Mouse (Mus musculus): ENCODE measurements around the gene Ryr2. TPM values are rescaled to one million over a fixed set of nuclear protein-coding genes. Genes with fewer than 3 reads are reported as not detected.

The Ryr2 gene
- polyA plus RNA-seq, 1 experiment, result 0.41 TPM

GRCm38 (mm10) chr13:11681802-11682201 is 424.9 kb downstream of the Ryr2 start:
- no peak overlapping the region for H3K27ac ChIP-seq (ENCODE audit: control insufficient read depth, insufficient read depth, low read depth, low read length)
- TF ChIP-seq POLR2A (IDR thresholded peaks at IDR 0.05; ENCODE audit: control insufficient read depth, low read depth, low read length) (no peak), CTCF (IDR thresholded peaks at IDR 0.05; ENCODE audit: control insufficient read depth, insufficient read depth, insufficient replicate concordance, low read depth, low read length) (no peak)
- H3K27me3 ChIP-seq (ENCODE audit: control insufficient read depth, insufficient read depth, low read length), result no peaks in the 10 kb centered on the region
- H3K4me1 ChIP-seq (ENCODE audit: control insufficient read depth, insufficient read depth, low read length), result peaks cover 4% of the 10 kb centered on the region
- H3K36me3 ChIP-seq (ENCODE audit: control insufficient read depth, insufficient read depth, low read length), result no peaks in the 10 kb centered on the region
- no peak overlapping the region for H3K4me3 ChIP-seq (ENCODE audit: control insufficient read depth, low read depth, low read length)

GRCm38 (mm10) chr13:11662815-11663214 is 443.9 kb downstream of the Ryr2 start:
- no peak for TF ChIP-seq POLR2A (IDR thresholded peaks at IDR 0.05; ENCODE audit: control insufficient read depth, low read depth, low read length)
- TF ChIP-seq CTCF (IDR thresholded peaks at IDR 0.05; ENCODE audit: control insufficient read depth, insufficient read depth, insufficient replicate concordance, low read depth, low read length), result no peak
- H3K4me3 ChIP-seq (ENCODE audit: control insufficient read depth, low read depth, low read length), result no peak overlapping the region
- no peak overlapping the region for H3K27ac ChIP-seq (ENCODE audit: control insufficient read depth, insufficient read depth, low read depth, low read length)
- H3K36me3 ChIP-seq (ENCODE audit: control insufficient read depth, insufficient read depth, low read length), result no peaks in the 10 kb centered on the region
- H3K4me1 ChIP-seq (ENCODE audit: control insufficient read depth, insufficient read depth, low read length), result no peaks in the 10 kb centered on the region
- no peaks in the 10 kb centered on the region for H3K27me3 ChIP-seq (ENCODE audit: control insufficient read depth, insufficient read depth, low read length)

- Histone ChIP-seq H3K27me3 (ENCODE audit: control insufficient read depth, insufficient read depth, low read length) (no peaks in the 10 kb centered on the region), H3K4me1 (ENCODE audit: control insufficient read depth, insufficient read depth, low read length) (no peaks in the 10 kb centered on the region), H3K27ac (ENCODE audit: control insufficient read depth, insufficient read depth, low read depth, low read length) (no peak overlapping the region), H3K36me3 (ENCODE audit: control insufficient read depth, insufficient read depth, low read length) (no peaks in the 10 kb centered on the region), H3K4me3 (ENCODE audit: control insufficient read depth, low read depth, low read length) (no peak overlapping the region)
- TF ChIP-seq POLR2A (IDR thresholded peaks at IDR 0.05; ENCODE audit: control insufficient read depth, low read depth, low read length) (no peak), CTCF (IDR thresholded peaks at IDR 0.05; ENCODE audit: control insufficient read depth, insufficient read depth, insufficient replicate concordance, low read depth, low read length) (no peak)
These were observed 461.9 kb downstream of the Ryr2 start for GRCm38 (mm10) chr13:11644846-11645245.

GRCm38 (mm10) chr13:11636383-11636782 is 470.4 kb downstream of the Ryr2 start:
- no peaks in the 10 kb centered on the region for H3K4me1 ChIP-seq (ENCODE audit: control insufficient read depth, insufficient read depth, low read length)
- H3K27me3 ChIP-seq (ENCODE audit: control insufficient read depth, insufficient read depth, low read length), result no peaks in the 10 kb centered on the region
- TF ChIP-seq POLR2A (IDR thresholded peaks at IDR 0.05; ENCODE audit: control insufficient read depth, low read depth, low read length) (no peak), CTCF (IDR thresholded peaks at IDR 0.05; ENCODE audit: control insufficient read depth, insufficient read depth, insufficient replicate concordance, low read depth, low read length) (no peak)
- no peak overlapping the region for H3K27ac ChIP-seq (ENCODE audit: control insufficient read depth, insufficient read depth, low read depth, low read length)
- no peaks in the 10 kb centered on the region for H3K36me3 ChIP-seq (ENCODE audit: control insufficient read depth, insufficient read depth, low read length)
- no peak overlapping the region for H3K4me3 ChIP-seq (ENCODE audit: control insufficient read depth, low read depth, low read length)

GRCm38 (mm10) chr13:11624513-11624912 is 482.2 kb downstream of the Ryr2 start:
- Histone ChIP-seq H3K4me3 (ENCODE audit: control insufficient read depth, low read depth, low read length) (no peak overlapping the region), H3K36me3 (ENCODE audit: control insufficient read depth, insufficient read depth, low read length) (no peaks in the 10 kb centered on the region), H3K27me3 (ENCODE audit: control insufficient read depth, insufficient read depth, low read length) (no peaks in the 10 kb centered on the region), H3K27ac (ENCODE audit: control insufficient read depth, insufficient read depth, low read depth, low read length) (no peak overlapping the region), H3K4me1 (ENCODE audit: control insufficient read depth, insufficient read depth, low read length) (no peaks in the 10 kb centered on the region)
- TF ChIP-seq POLR2A (IDR thresholded peaks at IDR 0.05; ENCODE audit: control insufficient read depth, low read depth, low read length), result no peak

GRCm38 (mm10) chr13:11595431-11595830 is 511.3 kb downstream of the Ryr2 start:
- no peak for TF ChIP-seq POLR2A (IDR thresholded peaks at IDR 0.05; ENCODE audit: control insufficient read depth, low read depth, low read length)
- TF ChIP-seq CTCF (IDR thresholded peaks at IDR 0.05; ENCODE audit: control insufficient read depth, insufficient read depth, insufficient replicate concordance, low read depth, low read length), result no peak
- Histone ChIP-seq H3K27ac (ENCODE audit: control insufficient read depth, insufficient read depth, low read depth, low read length) (no peak overlapping the region), H3K4me1 (ENCODE audit: control insufficient read depth, insufficient read depth, low read length) (no peaks in the 10 kb centered on the region), H3K4me3 (ENCODE audit: control insufficient read depth, low read depth, low read length) (no peak overlapping the region), H3K27me3 (ENCODE audit: control insufficient read depth, insufficient read depth, low read length) (no peaks in the 10 kb centered on the region), H3K36me3 (ENCODE audit: control insufficient read depth, insufficient read depth, low read length) (no peaks in the 10 kb centered on the region)

- TF ChIP-seq CTCF (IDR thresholded peaks at IDR 0.05; ENCODE audit: control insufficient read depth, insufficient read depth, insufficient replicate concordance, low read depth, low read length), result no peak
- no peak for TF ChIP-seq POLR2A (IDR thresholded peaks at IDR 0.05; ENCODE audit: control insufficient read depth, low read depth, low read length)
These were observed 521.5 kb downstream of the Ryr2 start for GRCm38 (mm10) chr13:11585283-11585682.

GRCm38 (mm10) chr13:11572552-11572951 is 534.2 kb downstream of the Ryr2 start:
- no peaks in the 10 kb centered on the region for H3K27me3 ChIP-seq (ENCODE audit: control insufficient read depth, insufficient read depth, low read length)
- H3K36me3 ChIP-seq (ENCODE audit: control insufficient read depth, insufficient read depth, low read length), result no peaks in the 10 kb centered on the region
- TF ChIP-seq CTCF (IDR thresholded peaks at IDR 0.05; ENCODE audit: control insufficient read depth, insufficient read depth, insufficient replicate concordance, low read depth, low read length) (no peak), POLR2A (IDR thresholded peaks at IDR 0.05; ENCODE audit: control insufficient read depth, low read depth, low read length) (no peak)
- no peaks in the 10 kb centered on the region for H3K4me1 ChIP-seq (ENCODE audit: control insufficient read depth, insufficient read depth, low read length)
- H3K27ac ChIP-seq (ENCODE audit: control insufficient read depth, insufficient read depth, low read depth, low read length), result no peak overlapping the region
- H3K4me3 ChIP-seq (ENCODE audit: control insufficient read depth, low read depth, low read length), result no peak overlapping the region

More at GRCm38 (mm10) chr13:11585283-11585682, 521.5 kb downstream of the Ryr2 start:
- Histone ChIP-seq H3K4me1 (ENCODE audit: control insufficient read depth, insufficient read depth, low read length) (no peaks in the 10 kb centered on the region), H3K36me3 (ENCODE audit: control insufficient read depth, insufficient read depth, low read length) (no peaks in the 10 kb centered on the region), H3K27ac (ENCODE audit: control insufficient read depth, insufficient read depth, low read depth, low read length) (no peak overlapping the region), H3K4me3 (ENCODE audit: control insufficient read depth, low read depth, low read length) (no peak overlapping the region), H3K27me3 (ENCODE audit: control insufficient read depth, insufficient read depth, low read length) (no peaks in the 10 kb centered on the region)
